Mouse (Mus musculus): ENCODE results near the gene Wnt10b.

Wnt10b gene

DNA sequence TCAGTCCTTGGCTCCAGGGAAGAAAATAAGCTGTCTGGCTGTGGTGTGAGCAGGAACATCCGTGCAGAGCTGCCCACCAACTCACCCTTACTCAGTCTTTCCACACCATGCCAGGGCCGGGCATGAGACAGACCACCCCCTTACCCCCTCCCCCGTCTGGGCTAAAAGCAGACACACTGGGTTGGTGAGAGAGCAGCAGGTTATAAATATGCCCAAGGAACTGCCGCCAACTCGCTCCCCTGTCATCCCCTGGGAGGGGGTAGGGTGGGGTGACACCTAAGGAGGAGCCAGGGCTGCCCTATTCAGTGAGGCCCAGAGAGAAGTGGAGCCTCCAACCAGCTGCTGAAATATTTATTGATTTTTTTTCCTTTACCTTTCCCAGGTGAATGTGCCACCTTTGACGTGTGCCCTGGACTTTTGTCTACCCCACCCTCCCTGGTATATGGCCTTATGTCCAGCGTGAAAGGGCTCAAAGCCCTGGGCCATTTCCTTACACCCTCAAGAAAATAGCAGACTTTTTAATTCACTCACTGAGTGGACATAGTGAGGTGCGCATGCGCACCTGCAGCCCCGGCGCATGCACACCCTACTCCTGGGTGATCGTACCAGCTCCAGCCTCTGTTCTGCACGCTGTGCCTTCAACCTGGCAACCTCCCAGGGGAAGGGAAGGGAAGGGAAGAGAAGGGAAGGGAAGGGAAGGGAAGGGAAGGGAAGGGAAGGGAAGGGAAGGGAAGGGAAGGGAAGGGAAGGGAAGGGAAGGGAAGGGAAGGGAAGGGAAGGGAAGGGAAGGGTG is 19.0 kb upstream of the Wnt10b start:
- DNase-seq (ENCODE audit: low spot score): no peak

GRCm38 (mm10) chr15:98793141-98793698 is 15.3 kb upstream of the Wnt10b start:
- no peak for DNase-seq (ENCODE audit: low spot score)

DNA sequence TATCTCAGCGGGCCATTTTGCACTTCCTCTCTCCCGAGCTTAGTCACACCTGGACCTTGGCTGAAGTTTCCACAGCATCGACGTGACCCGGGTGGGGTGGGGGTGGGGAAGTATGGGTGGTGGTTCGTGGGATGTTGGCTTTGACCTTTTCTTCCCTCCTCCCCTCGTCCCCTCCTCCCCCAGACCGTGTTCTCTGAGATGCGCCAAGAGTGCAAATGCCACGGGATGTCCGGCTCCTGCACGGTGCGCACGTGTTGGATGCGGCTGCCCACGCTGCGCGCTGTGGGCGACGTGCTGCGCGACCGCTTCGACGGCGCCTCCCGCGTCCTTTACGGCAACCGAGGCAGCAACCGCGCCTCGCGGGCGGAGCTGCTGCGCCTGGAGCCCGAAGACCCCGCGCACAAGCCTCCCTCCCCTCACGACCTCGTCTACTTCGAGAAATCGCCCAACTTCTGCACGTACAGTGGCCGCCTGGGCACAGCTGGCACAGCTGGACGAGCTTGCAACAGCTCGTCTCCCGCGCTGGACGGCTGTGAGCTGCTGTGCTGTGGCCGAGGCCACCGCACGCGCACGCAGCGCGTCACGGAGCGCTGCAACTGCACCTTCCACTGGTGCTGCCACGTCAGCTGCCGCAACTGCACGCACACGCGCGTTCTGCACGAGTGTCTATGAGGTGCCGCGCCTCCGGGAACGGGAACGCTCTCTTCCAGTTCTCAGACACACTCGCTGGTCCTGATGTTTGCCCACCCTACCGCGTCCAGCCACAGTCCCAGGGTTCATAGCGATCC is 14.5 kb upstream of the Wnt10b start:
- DNase-seq (ENCODE audit: low spot score): no peak

DNA sequence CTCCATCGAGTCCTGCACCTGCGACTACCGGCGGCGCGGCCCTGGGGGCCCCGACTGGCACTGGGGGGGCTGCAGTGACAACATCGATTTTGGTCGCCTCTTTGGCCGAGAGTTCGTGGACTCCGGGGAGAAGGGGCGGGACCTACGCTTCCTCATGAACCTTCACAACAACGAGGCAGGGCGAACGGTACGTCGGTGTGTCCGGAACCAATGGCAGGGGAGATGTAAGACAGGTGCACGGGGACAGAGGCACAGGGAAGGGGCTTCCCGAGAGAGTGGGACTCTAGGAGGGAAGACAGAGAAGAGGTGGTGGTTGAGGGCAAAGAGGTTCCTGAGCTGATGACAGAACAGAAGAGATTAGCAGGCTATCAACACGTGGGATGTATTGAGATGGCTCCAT is 13.8 kb upstream of the Wnt10b start:
- DNase-seq (ENCODE audit: low spot score): no peak

DNA sequence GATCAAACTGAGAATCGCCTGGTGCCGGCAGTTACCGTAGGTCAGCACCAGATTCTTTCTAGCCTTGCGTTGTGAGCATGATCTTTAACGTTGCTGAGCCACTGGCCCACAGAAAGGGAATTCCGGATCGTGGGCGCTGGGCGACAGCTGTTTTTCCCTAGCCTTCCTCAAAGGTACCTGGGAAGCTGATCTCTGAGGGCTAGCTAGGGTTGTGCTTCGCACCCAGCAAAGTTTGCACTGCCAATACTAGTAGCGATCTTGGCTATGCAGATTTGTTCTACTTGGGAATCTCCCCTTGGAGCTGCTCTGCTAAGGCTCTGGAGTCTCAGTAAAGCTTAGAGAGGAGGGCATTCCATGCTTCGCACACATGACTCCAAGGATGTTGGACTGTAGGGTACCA is 13.3 kb upstream of the Wnt10b start:
- DNase-seq (ENCODE audit: low spot score): no peak

DNA sequence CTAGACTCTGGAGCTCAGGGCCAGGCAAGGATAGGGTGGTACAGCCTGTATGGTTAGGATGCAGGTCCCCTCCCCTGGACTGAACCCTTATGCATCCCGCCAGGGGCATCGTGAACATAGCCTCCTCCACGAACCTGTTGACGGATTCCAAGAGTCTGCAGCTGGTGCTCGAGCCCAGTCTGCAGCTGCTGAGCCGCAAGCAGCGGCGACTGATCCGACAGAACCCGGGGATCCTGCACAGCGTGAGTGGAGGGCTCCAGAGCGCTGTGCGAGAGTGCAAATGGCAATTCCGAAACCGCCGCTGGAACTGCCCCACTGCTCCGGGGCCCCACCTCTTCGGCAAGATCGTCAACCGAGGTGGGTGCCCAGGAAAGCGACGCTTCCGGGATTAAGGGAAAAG is 12.8 kb upstream of the Wnt10b start:
- no peak for DNase-seq (ENCODE audit: low spot score)

DNA sequence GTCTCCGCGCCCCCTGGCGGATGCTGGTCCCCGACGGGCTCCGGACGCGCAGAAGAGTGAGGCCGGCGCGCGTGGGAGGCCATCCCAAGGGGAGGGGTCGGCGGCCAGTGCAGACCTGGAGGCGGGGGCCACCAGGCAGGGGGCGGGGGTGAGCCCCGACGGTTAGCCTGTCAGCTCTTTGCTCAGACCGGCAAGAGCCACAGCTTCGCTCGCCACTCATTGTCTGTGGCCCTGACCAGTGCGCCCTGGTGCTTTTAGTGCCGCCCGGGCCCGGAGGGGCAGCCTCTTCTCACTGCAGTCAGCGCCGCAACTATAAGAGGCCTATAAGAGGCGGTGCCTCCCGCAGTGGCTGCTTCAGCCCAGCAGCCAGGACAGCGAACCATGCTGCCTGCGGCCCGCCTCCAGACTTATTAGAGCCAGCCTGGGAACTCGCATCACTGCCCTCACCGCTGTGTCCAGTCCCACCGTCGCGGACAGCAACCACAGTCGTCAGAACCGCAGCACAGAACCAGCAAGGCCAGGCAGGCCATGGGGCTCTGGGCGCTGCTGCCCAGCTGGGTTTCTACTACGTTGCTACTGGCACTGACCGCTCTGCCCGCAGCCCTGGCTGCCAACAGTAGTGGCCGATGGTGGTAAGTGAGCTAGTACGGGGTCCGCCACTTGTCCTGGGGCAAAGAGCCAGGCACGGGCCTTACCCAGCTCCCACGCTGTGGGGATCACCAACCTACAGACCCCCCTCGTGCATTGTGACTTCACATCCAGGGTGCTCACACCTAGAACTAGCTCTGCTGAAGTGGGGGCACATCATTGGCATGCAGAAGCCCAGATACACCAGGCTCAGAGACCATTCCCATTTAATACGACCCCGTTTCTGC is 11.9 kb upstream of the Wnt10b start, which contains the start of gene Wnt1:
Gene Wnt1, plus strand, starts transcription at position 197 of the 875 bp plus-strand sequence.
- DNase-seq (ENCODE audit: low spot score): peak; percentile 55

- DNase-seq (ENCODE audit: low spot score): no peak
Measured at GRCm38 (mm10) chr15:98788972-98789660, 11.2 kb upstream of the Wnt10b start.

DNA sequence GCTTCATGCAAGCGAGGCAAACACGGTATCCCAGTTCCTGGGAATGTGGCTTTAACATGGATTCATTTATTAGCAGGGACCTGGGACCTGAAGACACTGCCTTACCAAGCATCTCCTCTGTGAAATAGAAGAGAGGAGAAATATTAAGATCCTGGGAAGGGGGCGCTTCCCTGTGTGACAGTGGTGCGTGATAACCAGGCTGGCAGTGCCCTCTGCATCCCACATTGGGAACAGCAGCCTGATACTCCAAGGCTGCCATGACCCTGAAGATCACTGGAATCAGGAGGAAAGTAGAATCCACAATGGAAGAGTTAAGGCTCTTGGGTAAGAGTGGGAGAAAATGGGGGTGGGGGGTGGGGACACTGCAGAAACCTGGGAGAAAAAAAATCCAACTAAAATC is 10.0 kb upstream of the Wnt10b start:
- no peak for DNase-seq (ENCODE audit: low spot score)

DNA sequence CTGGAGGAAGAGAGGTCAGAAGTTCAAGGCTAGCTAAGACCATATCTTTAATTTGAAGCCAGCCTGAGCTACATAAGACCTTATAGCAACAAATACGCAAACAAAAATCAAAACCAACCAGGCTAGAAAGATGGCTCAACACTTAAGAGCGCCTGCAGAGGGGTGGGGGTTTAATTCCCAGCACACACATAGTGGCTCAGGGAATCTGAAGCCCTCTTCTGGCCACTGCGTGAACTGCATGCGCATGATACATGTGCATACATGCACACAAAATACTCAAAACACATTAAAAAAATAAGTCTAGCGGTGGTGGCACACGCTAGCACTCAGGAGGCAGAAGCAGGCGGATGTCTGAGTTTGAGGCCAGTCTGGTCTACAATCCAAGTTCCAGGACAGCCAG is 7.8 kb upstream of the Wnt10b start:
- no peak for DNase-seq (ENCODE audit: low spot score)

GRCm38 (mm10) chr15:98781166-98781565 is 3.2 kb upstream of the Wnt10b start:
- DNase-seq (ENCODE audit: low spot score): no peak

- DNase-seq (ENCODE audit: low spot score): peak; percentile 62
Measured at GRCm38 (mm10) chr15:98780573-98780972, 2.6 kb upstream of the Wnt10b start.

- peak; percentile 53 for DNase-seq (ENCODE audit: low spot score)
Measured at GRCm38 (mm10) chr15:98780075-98780474, 2.1 kb upstream of the Wnt10b start.

GRCm38 (mm10) chr15:98778806-98779205 is 856 bp upstream of the Wnt10b start:
- DNase-seq (ENCODE audit: low spot score): no peak

DNA sequence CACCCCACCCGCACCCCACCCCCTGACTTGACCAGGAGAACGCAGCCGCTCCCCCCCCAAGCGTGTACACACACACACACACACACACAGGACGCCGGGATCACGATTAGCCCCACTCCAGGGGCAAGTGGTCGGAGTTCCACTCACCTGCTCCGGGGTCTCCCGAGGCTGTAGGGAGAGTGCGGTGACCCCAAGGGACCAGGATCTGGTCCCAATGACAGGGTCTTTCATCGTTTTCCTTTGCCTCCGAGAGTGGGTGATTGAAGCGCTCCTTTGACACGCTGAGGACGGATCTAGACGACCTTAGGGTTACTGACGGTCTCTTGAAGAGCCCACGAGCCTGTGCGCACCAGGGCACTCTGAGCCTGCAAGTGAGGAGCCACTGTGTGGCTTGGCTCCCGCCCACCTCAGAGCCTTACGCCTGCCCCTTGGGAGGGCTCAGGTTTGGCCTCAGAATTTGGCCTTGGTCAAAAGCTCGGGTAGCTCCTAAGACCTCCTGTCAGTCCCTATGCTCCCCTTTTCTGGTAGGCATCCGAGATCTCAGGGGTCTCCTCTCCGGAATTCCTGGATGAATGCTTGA is 331 bp upstream of the Wnt10b start:
- DNase-seq (ENCODE audit: low spot score): no peak

- DNase-seq (ENCODE audit: low spot score): no peak
Measured at GRCm38 (mm10) chr15:98777005-98777616, 839 bp downstream of the Wnt10b start.

- DNase-seq (ENCODE audit: low spot score): peak; percentile 49
Measured at GRCm38 (mm10) chr15:98776280-98777004, 1.5 kb downstream of the Wnt10b start.

DNA sequence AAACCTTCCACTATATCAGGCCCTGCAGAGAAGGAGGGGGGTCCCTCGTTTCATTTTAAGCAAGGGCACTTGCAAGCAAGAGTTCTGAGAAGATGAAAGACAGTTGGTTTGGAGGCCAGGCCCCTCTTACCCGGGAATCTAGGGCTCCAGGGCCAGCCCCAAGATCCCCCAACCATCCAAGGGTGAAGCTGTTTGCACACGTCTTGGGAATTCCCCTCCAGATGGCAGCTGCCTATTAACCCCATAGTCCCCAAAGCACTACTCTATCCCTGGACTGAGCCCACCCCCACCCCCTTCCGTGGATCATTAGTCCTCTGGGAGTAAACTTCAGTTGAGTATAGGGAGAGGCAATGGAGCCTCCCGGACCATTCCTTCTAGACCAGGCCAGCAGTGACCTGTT is 2.4 kb downstream of the Wnt10b start:
- no peak for DNase-seq (ENCODE audit: low spot score)

GRCm38 (mm10) chr15:98774096-98774495 is 3.9 kb downstream of the Wnt10b start:
- DNase-seq (ENCODE audit: low spot score): no peak
